Mouse (Mus musculus) layer of hippocampus, adult 2 months (tissue): ENCODE measurements at regions not wholly inside any gene's neighbourhood (a gene's known extent, or its start where the extent isn't known, plus 50 kb on each side); places are given as distances from the start of the nearest gene placed in this dataset.

Source experiments
- DNase-seq, 2 experiments: peaks; one replicate each; pipeline ENCODE4 v3.0.0; 2022; ENCODE audit warnings: low spot score in 2 of 2
- H3K27ac ChIP-seq: fragments of 200-600 bp; 2 replicates; pipeline ENCODE4 v1.8.1; 2022
- H3K4me3 ChIP-seq: fragments of 200-600 bp; 2 replicates; pipeline ENCODE4 v1.8.1; 2022; ENCODE audit warnings: mild to moderate bottlenecking
- CTCF ChIP-seq: fragments of 200-600 bp; conservative IDR thresholded peaks from 2 replicates; pipeline ENCODE4 v1.8.1; 2022; ENCODE audit warnings: antibody characterized with exemption, mild to moderate bottlenecking, moderate library complexity

DNA sequence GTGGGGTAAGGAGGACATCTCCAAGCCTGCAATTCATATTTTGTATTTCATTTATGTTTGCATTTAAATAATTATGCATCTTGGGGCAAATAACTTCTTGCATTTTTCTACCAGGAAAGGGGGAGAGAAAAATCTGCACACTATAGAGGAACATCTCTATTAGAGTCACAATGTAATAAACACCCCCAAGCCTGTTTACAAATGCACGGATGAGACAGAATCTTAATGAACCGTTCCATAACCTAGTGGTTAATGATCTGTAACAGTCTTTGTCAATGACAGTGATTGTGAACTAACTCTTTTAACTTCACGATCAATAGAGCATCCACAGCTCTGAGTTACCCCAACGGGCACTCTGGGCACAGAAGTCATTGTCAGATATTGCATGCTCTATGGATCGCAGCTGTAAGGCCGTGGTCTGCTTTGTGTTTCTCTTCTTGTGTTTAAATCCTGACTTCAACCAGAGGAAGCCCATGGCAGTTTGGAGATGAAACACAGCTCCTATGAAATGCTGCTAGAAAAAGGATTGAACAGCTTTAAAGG, 1520.2 kb upstream of the Dsel start:
- no peak overlapping the region for H3K27ac ChIP-seq
- DNase-seq: no peak
- no peak for TF ChIP-seq CTCF

DNA sequence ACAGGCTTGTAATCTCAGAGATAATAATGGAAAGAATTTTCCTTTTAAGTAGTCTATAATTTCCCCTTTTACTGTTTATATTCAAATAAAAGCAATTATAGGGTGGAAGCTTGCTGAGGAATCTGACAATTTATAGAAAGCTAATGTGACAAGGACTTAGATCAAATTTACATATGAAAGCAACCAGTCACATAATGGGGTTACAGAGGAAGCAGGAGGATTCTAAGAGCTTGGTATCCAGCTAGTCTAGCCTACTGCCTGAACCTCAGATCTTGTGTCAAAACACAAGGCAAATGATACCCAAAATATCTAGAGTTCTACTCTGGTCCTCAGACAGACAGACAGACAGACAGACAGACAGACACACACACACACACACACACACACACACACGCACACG, 1519.0 kb upstream of the Dsel start:
- no peak for DNase-seq
- Histone ChIP-seq H3K27ac (no peak overlapping the region), H3K4me3 (no peak overlapping the region)
- no peak for TF ChIP-seq CTCF

More for the DNA sequence above, 1520.2 kb upstream of the Dsel start:
- H3K4me3 ChIP-seq: no peak overlapping the region

DNA sequence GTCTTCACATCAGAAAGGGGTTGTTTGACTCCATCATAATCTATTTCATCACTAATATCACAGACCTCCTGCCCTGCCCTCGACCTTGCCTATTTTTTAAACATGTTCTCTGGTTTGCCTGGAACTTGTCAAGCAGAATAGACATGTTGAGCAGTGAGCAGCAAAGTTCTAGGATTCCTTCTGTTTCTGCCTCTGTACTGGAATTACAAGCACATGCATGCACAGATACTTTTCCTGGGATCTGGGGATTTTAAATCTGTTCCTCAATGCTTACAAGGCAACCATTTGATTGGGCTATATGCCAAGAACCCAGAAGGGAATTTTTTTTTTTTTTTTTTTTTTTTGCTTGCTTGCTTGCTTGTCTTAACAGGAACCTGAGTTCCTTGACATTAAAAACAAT, 1508.0 kb upstream of the Dsel start:
- no peak for DNase-seq
- Histone ChIP-seq H3K27ac (no peak overlapping the region), H3K4me3 (no peak overlapping the region)
- no peak for TF ChIP-seq CTCF

DNA sequence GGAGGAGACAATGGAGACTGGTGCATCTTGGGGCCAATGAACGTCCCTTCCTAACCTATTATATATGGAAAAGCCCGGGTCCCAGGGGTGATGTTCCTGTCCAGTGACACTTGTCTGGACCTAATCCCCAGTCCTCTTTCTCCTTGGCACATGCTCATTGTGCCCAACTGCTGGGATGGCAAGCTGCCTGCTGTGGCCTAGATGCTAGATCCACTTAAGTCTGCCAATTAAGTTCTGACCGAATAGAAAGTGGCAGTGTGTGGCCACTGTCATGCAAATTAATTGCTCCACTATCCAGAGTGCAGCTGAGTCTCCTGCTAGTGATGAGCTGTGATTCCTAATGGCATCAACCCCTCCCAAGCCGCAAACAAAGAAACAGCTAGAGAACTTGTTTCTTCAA, 1493.5 kb upstream of the Dsel start:
- DNase-seq: no peak
- Histone ChIP-seq H3K27ac (no peak overlapping the region), H3K4me3 (no peak overlapping the region)
- TF ChIP-seq CTCF: no peak

DNA sequence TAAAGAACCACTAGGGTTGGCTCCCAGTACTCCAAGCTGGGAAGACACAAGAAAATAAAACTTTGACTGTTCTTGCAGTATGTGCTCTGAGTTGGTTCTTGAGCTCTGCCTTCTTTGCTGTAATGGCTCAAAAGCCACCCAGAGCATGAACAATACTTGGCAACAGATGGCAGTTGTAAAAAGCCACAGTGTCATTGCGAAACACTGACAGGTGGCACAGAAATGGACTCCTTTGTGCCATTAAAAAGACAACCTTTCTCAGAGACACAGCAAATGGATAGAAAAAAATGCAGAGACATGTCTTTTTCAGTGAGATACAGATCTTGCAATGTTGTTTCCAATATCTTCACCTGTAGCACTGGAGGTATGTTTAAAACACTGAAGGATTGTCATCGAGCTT, 1443.3 kb upstream of the Dsel start:
- no peak overlapping the region for H3K27ac ChIP-seq
- peak in 1 of 2 experiments; percentile 13 for DNase-seq
- H3K4me3 ChIP-seq: no peak overlapping the region
- TF ChIP-seq CTCF: no peak

DNA sequence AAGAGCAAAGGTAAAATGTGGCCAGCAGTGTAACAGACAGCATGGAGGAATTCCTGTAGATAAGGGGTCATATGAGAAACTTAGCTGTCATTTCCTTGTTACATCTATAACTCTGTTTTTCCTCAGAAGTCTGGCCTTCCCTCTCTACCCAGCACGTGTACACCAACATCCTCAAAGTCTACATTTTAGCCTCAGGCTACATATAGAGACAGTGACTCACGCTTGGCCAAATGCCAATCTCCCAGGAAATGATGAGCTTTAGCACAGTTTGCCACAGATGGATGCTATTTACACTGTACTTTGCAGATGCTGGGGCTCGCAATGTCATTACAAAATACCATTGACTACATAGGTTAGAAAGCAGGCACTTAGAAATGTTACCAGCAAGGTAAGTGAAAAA, 1433.1 kb upstream of the Dsel start:
- DNase-seq: peak; percentile 10 to 43
- no peak overlapping the region for H3K27ac ChIP-seq
- H3K4me3 ChIP-seq: no peak overlapping the region
- TF ChIP-seq CTCF: no peak

DNA sequence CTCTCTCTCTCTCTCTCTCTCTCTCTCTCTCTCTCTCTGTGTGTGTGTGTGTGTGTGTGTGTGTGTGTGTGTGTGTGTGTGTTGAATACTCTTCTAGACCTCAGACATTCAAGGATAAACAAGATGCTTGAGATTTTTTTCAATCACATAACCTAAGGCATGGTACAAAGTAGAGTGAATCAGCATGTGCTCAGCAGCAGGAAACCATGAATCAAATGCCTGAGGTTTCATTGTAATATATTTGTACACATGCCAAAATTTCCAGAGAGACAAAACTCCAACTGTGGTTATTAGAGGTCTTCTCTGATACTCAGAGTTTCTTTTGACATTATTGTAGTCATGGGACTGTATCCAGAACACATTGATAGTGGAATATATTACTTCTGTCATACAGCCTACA, 1423.5 kb upstream of the Dsel start:
- H3K4me3 ChIP-seq: no peak overlapping the region
- DNase-seq: no peak
- no peak for TF ChIP-seq CTCF
- H3K27ac ChIP-seq: no peak overlapping the region

DNA sequence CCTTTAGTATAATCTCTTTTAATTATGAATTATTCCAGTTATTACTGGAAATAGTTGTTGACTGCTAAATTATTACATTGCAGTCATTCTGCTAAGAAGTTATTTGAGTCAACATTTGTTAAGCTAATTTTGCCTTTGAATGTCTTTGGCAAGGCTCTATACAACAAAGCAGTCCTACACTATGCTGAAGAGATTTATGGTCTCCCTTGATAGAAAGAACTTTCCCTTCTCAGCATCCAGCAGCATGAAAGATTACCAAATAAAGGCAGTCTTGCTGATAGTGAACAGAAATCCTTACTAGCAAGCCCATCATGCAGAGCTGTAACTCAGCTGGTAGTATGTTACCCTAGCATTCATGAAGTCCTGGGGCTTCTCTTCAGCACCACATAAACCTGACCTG, 1419.4 kb upstream of the Dsel start:
- Histone ChIP-seq H3K27ac (no peak overlapping the region), H3K4me3 (no peak overlapping the region)
- TF ChIP-seq CTCF: no peak
- DNase-seq: no peak

DNA sequence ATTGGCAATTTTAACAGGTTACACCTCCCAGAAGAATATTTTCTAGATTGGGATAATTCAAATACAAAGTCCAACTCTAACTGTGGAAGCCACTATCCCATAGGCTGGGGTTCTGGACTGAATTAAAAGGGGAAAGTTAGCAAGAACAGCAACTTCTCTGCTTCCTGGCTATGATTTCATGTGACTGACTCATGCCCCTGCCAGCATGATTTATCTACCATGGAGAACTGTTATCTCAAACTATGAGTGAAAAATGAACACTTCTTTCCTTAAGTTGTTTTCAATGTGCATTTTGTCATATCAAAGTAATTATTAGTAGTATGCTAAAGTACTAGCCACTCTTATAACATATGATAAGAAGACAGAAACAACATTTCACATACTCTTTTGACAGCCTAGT, 1394.7 kb upstream of the Dsel start:
- TF ChIP-seq CTCF: no peak
- no peak for DNase-seq
- Histone ChIP-seq H3K4me3 (no peak overlapping the region), H3K27ac (no peak overlapping the region)

DNA sequence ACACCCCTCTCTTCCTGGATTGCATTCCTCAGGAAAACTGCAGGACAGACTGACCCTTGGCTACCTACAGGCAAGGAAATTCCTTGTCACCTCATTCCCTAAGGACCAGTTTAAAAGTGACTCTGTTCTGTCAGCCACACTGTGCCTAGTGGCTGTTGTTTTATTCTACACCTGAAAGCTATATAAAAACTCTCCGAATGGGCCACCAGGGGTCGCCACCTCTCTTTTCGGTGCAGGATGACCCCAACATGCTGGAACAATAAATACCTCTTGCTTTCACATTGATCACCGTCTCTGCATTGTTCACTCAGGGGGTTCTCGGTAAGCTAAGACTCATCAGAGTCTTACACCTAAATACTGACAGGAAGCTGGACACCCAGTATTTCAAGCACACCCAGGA, 1382.6 kb upstream of the Dsel start:
- no peak overlapping the region for H3K4me3 ChIP-seq
- H3K27ac ChIP-seq: no peak overlapping the region
- TF ChIP-seq CTCF: peak; percentile 52
- no peak for DNase-seq

DNA sequence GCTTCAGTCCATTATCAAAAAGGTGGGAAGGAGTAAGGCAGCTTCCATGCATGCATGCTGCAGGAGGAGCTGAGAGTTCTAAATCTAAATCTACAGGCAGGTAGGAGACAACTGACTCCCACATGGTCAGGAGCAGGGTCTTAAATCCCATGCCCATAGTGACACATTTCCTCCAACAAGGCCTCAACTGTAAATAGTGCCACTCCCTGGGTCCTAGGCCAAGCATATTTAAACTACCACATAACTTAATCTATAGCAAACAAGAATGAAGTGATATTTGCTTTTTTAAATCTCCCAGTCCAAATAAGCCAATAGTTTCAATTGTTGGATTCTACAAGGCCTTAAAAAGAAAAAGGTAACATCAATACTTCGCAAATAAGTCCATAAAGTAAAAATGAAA, 1345.4 kb upstream of the Dsel start:
- no peak for TF ChIP-seq CTCF

DNA sequence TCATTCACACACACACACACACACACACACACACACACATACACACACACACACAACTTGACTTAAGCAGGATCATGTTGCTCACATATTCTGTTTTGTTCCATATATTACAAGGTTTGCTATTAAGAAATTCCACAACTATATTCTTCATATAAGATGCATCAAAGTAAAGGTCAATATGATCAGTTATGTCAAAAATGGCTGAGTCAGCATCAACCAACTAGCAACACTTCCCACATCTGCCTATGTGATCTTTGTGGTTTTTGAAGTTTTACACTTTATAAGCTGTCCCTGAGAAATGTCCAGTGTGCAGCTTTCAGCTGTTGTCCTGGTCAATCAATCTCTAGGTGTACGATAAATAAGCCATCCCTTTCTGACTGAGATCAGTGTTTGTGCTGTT, 1339.3 kb upstream of the Dsel start:
- no peak for DNase-seq
- TF ChIP-seq CTCF: no peak
- Histone ChIP-seq H3K27ac (no peak overlapping the region), H3K4me3 (no peak overlapping the region)

More for the DNA sequence above, 1345.4 kb upstream of the Dsel start:
- Histone ChIP-seq H3K4me3 (no peak overlapping the region), H3K27ac (no peak overlapping the region)
- DNase-seq: no peak

DNA sequence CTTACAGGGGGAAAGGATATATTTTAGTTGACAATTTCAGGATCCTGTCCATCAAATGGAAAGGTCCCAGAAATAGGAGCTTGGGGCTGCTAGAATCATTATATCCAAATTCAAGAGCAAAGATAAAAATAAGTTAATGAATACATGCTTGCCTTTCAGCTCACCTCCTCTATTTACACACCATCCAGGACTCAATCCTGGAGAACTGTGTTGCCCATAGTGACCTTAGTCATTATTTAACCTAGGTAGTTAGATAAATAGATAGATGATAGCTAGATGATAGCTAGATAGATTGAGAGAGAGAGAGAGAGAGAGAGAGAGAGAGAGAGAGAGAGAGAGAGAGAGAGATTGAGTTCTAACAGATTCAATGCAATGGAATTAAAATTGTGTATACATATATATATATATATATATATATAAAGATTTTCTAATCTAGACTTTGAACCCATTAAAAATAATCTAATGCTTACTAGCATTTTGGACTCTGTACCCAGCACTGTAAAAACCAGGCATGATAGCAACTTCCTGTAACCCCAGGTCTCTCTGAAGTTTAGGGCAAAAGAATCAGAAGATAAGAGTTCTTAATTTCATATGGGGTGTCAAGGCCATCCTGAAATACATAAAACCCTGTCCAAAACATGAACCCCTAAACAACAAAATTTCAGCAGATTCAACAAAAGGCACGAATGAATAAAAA, 1329.5 kb upstream of the Dsel start:
- H3K27ac ChIP-seq: no peak overlapping the region
- TF ChIP-seq CTCF: no peak
- no peak overlapping the region for H3K4me3 ChIP-seq
- no peak for DNase-seq

DNA sequence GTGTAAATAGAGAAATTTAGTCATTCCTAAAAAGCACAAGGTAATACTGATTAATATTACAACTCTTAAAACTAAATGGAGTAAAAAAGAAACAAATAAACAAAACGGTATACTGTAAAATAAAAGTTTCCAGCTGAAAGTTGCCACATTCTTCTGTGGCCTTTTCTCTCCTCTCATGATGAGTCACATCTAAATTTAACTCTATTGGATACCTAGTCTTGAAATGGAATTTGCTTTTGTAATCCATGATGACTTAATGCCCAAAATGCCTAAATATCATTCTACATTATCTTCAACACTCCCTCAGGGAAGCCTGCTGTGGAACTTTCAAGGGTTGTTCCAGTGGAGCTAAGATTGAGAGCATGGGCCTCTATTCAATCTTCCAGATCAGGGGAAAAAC, 1298.5 kb upstream of the Dsel start:
- Histone ChIP-seq H3K4me3 (no peak overlapping the region), H3K27ac (no peak overlapping the region)
- DNase-seq: no peak
- TF ChIP-seq CTCF: no peak
